Mouse (Mus musculus) gastrocnemius, adult 2 months (tissue): ENCODE data around the gene Gm10721. TPM values are rescaled to one million over a fixed set of nuclear protein-coding genes. Genes with fewer than 3 reads are reported as not detected.
"Not testable (repeated sequence)": the region's sequence is repeated elsewhere in the genome, so short reads cannot be mapped to it uniquely, and the experiment has no call there.

Source experiments
- DNase-seq: peaks from one replicate; pipeline ENCODE4 v3.0.0; 2022
- H3K27ac ChIP-seq: fragments of 200-600 bp; 2 replicates; pipeline ENCODE4 v1.8.1; 2022; ENCODE audit warnings: mild to moderate bottlenecking
- H3K4me3 ChIP-seq: fragments of 200-600 bp; 2 replicates; pipeline ENCODE4 v1.8.1; 2022; ENCODE audit warnings: mild to moderate bottlenecking, moderate library complexity
- intact Hi-C: fragments of 180-260 bp; cut with DNase I; formaldehyde crosslinking; loops from one replicate; pipeline ENCODE4 v1.15.1; 2025
- long read RNA-seq, 2 experiments: library from polyadenylated mRNA; stranded (forward); transcript quantifications; one replicate each; pipeline ENCODE4 v2.0.0; 2021
- total RNA-seq, 2 experiments: library from RNA; stranded (reverse); gene quantifications; 2 replicates each; pipeline ENCODE4 v1.2.3; 2021

Gm10721 gene
- total RNA-seq = not detected
- long read RNA-seq, experiment 1 = 0 reads
- long read RNA-seq, experiment 2 = 0 reads

GRCm38 (mm10) chr9:3012733-3013279, at the start of gene Gm10721:
Gene Gm10721 (plus strand): TSS chr9:3013140.
- H3K27ac ChIP-seq, intact Hi-C loops, H3K4me3 ChIP-seq, DNase-seq: not testable (repeated sequence)

- H3K27ac ChIP-seq, H3K4me3 ChIP-seq, DNase-seq, intact Hi-C loops: not testable (repeated sequence)
Observed at GRCm38 (mm10) chr9:3000445-3000972, 12.4 kb upstream of the Gm10721 start, which contains the start of gene Gm10722. Gene Gm10722 (plus strand): TSS chr9:3000922.

- H3K27ac ChIP-seq, H3K4me3 ChIP-seq, intact Hi-C loops, DNase-seq: not testable (repeated sequence)
Observed at GRCm38 (mm10) chr9:3001006-3001405, 11.9 kb upstream of the Gm10721 start.

GRCm38 (mm10) chr9:3001948-3002659, 10.8 kb upstream of the Gm10721 start:
- intact Hi-C loops, H3K4me3 ChIP-seq, H3K27ac ChIP-seq: not testable (repeated sequence)
- peak; percentile 72 for DNase-seq

GRCm38 (mm10) chr9:3002794-3003396, 10.0 kb upstream of the Gm10721 start, which contains the start of gene Gm11168:
Gene Gm11168 (plus strand): TSS chr9:3003346.
- DNase-seq, intact Hi-C loops, H3K4me3 ChIP-seq, H3K27ac ChIP-seq: not testable (repeated sequence)

- intact Hi-C loops, H3K27ac ChIP-seq, H3K4me3 ChIP-seq, DNase-seq: not testable (repeated sequence)
Observed at GRCm38 (mm10) chr9:3006179-3006578, 6.8 kb upstream of the Gm10721 start.

GRCm38 (mm10) chr9:3006636-3007035, 6.3 kb upstream of the Gm10721 start:
- intact Hi-C loops, H3K27ac ChIP-seq, H3K4me3 ChIP-seq: not testable (repeated sequence)
- DNase-seq = peak; percentile 15

GRCm38 (mm10) chr9:3007272-3007671, 5.7 kb upstream of the Gm10721 start:
- intact Hi-C loops, DNase-seq, H3K27ac ChIP-seq, H3K4me3 ChIP-seq: not testable (repeated sequence)

- DNase-seq, intact Hi-C loops, H3K27ac ChIP-seq, H3K4me3 ChIP-seq: not testable (repeated sequence)
Observed at GRCm38 (mm10) chr9:3009331-3009730, 3.6 kb upstream of the Gm10721 start.

- DNase-seq, H3K27ac ChIP-seq, H3K4me3 ChIP-seq, intact Hi-C loops: not testable (repeated sequence)
Observed at GRCm38 (mm10) chr9:3012054-3012621, 802 bp upstream of the Gm10721 start.

- H3K4me3 ChIP-seq, H3K27ac ChIP-seq, intact Hi-C loops, DNase-seq: not testable (repeated sequence)
Observed at GRCm38 (mm10) chr9:3015354-3015753, 2.4 kb downstream of the Gm10721 start, which contains the start of gene Gm10720. Gene Gm10720 (plus strand): TSS chr9:3015654.

GRCm38 (mm10) chr9:3015896-3016295, 3.0 kb downstream of the Gm10721 start:
- DNase-seq, H3K4me3 ChIP-seq, H3K27ac ChIP-seq, intact Hi-C loops: not testable (repeated sequence)

GRCm38 (mm10) chr9:3017108-3017507, 4.2 kb downstream of the Gm10721 start, which contains the start of gene Gm10719:
Gene Gm10719 (plus strand): TSS chr9:3017408.
- H3K4me3 ChIP-seq, DNase-seq, H3K27ac ChIP-seq, intact Hi-C loops: not testable (repeated sequence)

GRCm38 (mm10) chr9:3018944-3019343, 6.0 kb downstream of the Gm10721 start:
- H3K4me3 ChIP-seq, intact Hi-C loops, H3K27ac ChIP-seq: not testable (repeated sequence)
- DNase-seq = peak; percentile 36

- intact Hi-C loops, H3K4me3 ChIP-seq, H3K27ac ChIP-seq: not testable (repeated sequence)
- DNase-seq = peak; percentile 21
Observed at GRCm38 (mm10) chr9:3019835-3020727, 7.1 kb downstream of the Gm10721 start.

- H3K4me3 ChIP-seq, intact Hi-C loops, H3K27ac ChIP-seq: not testable (repeated sequence)
- peak; percentile 16 for DNase-seq
Observed at GRCm38 (mm10) chr9:3022316-3023008, 9.5 kb downstream of the Gm10721 start.
